8 mouse cellular contexts compared by ENCODE assay signal in genomic region chr8:53511551-53512127, GRCm38 (mm10). TPM values are rescaled to one million over a fixed set of nuclear protein-coding genes. Genes with fewer than 3 reads are reported as not detected.
A peak's percentile ranks its signal among the peaks of the same experiment; 100 is the strongest.
DNase-seq lines count a peak whose midpoint lies in the region; ATAC-seq and TF ChIP-seq lines count a peak whose summit lies in the region.

Gene Aga (plus strand): TSS chr8:53511727.

- H3K9me3 ChIP-seq in embryonic facial prominence, embryonic 13.5 days, result no peaks in the 10 kb centered on the region
- H3K9me3 ChIP-seq in limb, embryonic 12.5 days, result no peaks in the 10 kb centered on the region
- no peaks in the 10 kb centered on the region for H3K9me3 ChIP-seq in midbrain, embryonic 15.5 days

- peak; percentile 93 for ATAC-seq in embryonic facial prominence, embryonic 13.5 days (ENCODE audit: insufficient number of reproducible peaks, insufficient read depth, low FRiP score, low TSS enrichment, low read depth)
- peak; percentile 97 for ATAC-seq in limb, embryonic 12.5 days (ENCODE audit: insufficient number of reproducible peaks, insufficient read depth, low FRiP score, low TSS enrichment, low read depth)
- ATAC-seq in midbrain, embryonic 15.5 days (replicated peaks), result peak; percentile 97

- TF ChIP-seq POLR2A in kidney, adult 2 months (IDR thresholded peaks at IDR 0.05; ENCODE audit: low read depth, low read length), result peak; percentile 11
- TF ChIP-seq POLR2A in spleen, adult 2 months (IDR thresholded peaks at IDR 0.05; ENCODE audit: low read depth, low read length), result no peak; the same call in 1 of the 2 replicates

- H3K27ac ChIP-seq in embryonic facial prominence, embryonic 13.5 days, result peak within 1 kb of the TSS; percentile 72
- H3K27ac ChIP-seq in kidney, adult 2 months (ENCODE audit: insufficient read depth, low read depth, low read length), result peak within 1 kb of the TSS; percentile 81
- peak within 1 kb of the TSS; percentile 83 for H3K27ac ChIP-seq in limb, embryonic 12.5 days
- H3K27ac ChIP-seq in midbrain, embryonic 15.5 days, result peak within 1 kb of the TSS; percentile 72
- peak within 1 kb of the TSS; percentile 61 for H3K27ac ChIP-seq in spleen, adult 2 months (ENCODE audit: insufficient read depth, low read length)

- no peak for TF ChIP-seq CTCF in kidney, adult 2 months (conservative IDR thresholded peaks at IDR 0.05; ENCODE audit: insufficient read depth, insufficient read length, low read depth, low read length)
- no peak for TF ChIP-seq CTCF in spleen, adult 2 months (IDR thresholded peaks at IDR 0.05; ENCODE audit: extremely low read depth, insufficient read depth, insufficient read length, insufficient replicate concordance)

- H3K4me1 ChIP-seq in embryonic facial prominence, embryonic 13.5 days, result peaks cover 4% of the 10 kb centered on the region; the same call in 1 of the 2 replicates
- H3K4me1 ChIP-seq in kidney, adult 2 months (ENCODE audit: control insufficient read depth, insufficient read depth, low read length), result peaks cover 3% of the 10 kb centered on the region; the same call in 1 of the 2 replicates
- no peaks in the 10 kb centered on the region for H3K4me1 ChIP-seq in limb, embryonic 12.5 days (replicated peaks)
- peaks cover 14% of the 10 kb centered on the region for H3K4me1 ChIP-seq in midbrain, embryonic 15.5 days
- H3K4me1 ChIP-seq in spleen, adult 2 months (ENCODE audit: control insufficient read depth, insufficient read depth, insufficient read length), result peaks cover 5% of the 10 kb centered on the region; the same call in 1 of the 2 replicates

- H3K27me3 ChIP-seq in embryonic facial prominence, embryonic 13.5 days, result no peaks in the 10 kb centered on the region
- no peaks in the 10 kb centered on the region for H3K27me3 ChIP-seq in kidney, adult 2 months (replicated peaks; ENCODE audit: control insufficient read depth, insufficient read depth, low read length)
- H3K27me3 ChIP-seq in limb, embryonic 12.5 days, result no peaks in the 10 kb centered on the region
- H3K27me3 ChIP-seq in midbrain, embryonic 15.5 days (replicated peaks), result no peaks in the 10 kb centered on the region
- no peaks in the 10 kb centered on the region for H3K27me3 ChIP-seq in spleen, adult 2 months (ENCODE audit: control insufficient read depth, insufficient read depth, low read length)

- H3K4me2 ChIP-seq in embryonic facial prominence, embryonic 13.5 days, result peak within 1 kb of the TSS; percentile 71
- H3K4me2 ChIP-seq in limb, embryonic 12.5 days, result peak within 1 kb of the TSS; percentile 66
- peak within 1 kb of the TSS; percentile 78 for H3K4me2 ChIP-seq in midbrain, embryonic 15.5 days

- peak within 1 kb of the TSS; percentile 91 for H3K9ac ChIP-seq in embryonic facial prominence, embryonic 13.5 days
- H3K9ac ChIP-seq in limb, embryonic 12.5 days (replicated peaks), result peak within 1 kb of the TSS; percentile 75
- peak within 1 kb of the TSS; percentile 76 for H3K9ac ChIP-seq in midbrain, embryonic 15.5 days

- H3K4me3 ChIP-seq in embryonic facial prominence, embryonic 13.5 days, result peak within 1 kb of the TSS; percentile 61
- peak within 1 kb of the TSS; percentile 99 for H3K4me3 ChIP-seq in kidney, adult 2 months (ENCODE audit: insufficient read depth, low read depth, low read length)
- H3K4me3 ChIP-seq in limb, embryonic 12.5 days (replicated peaks), result peak within 1 kb of the TSS; percentile 53
- peak within 1 kb of the TSS; percentile 51 for H3K4me3 ChIP-seq in midbrain, embryonic 15.5 days
- H3K4me3 ChIP-seq in spleen, adult 2 months (ENCODE audit: extremely low read depth, insufficient read depth, insufficient read length), result peak within 1 kb of the TSS; percentile 75

- H3K36me3 ChIP-seq in embryonic facial prominence, embryonic 13.5 days, result peaks cover 14% of the 10 kb centered on the region
- peaks cover 4% of the 10 kb centered on the region; the same call in 1 of the 2 replicates for H3K36me3 ChIP-seq in kidney, adult 2 months (ENCODE audit: control insufficient read depth, insufficient read depth, low read length)
- H3K36me3 ChIP-seq in limb, embryonic 12.5 days, result peaks cover 15% of the 10 kb centered on the region; the same call in 1 of the 2 replicates
- no peaks in the 10 kb centered on the region for H3K36me3 ChIP-seq in midbrain, embryonic 15.5 days (replicated peaks)
- peaks cover 6% of the 10 kb centered on the region for H3K36me3 ChIP-seq in spleen, adult 2 months (ENCODE audit: control insufficient read depth, insufficient read depth, low read length)

- WGBS in embryonic facial prominence, embryonic 13.5 days, result 2% methylated on average over 24 of the region's 24 CpGs
- under 1% methylated on average over 24 of the region's 24 CpGs for WGBS in kidney, adult 2 months
- 1% methylated on average over 24 of the region's 24 CpGs for WGBS in limb, embryonic 12.5 days
- under 1% methylated on average over 24 of the region's 24 CpGs for WGBS in midbrain, embryonic 15.5 days
- under 1% methylated on average over 24 of the region's 24 CpGs for WGBS in spleen, adult 2 months

- peak; percentile 100 for DNase-seq in 3134 (ENCODE audit: extremely low read depth, insufficient read length, low spot score)
- peak; percentile 91 to 94 for DNase-seq in adrenal gland, postnatal 36 days
- peak; percentile 92 to 94 for DNase-seq in heart, adult 18-20 months
- peak; percentile 96 for DNase-seq in kidney, adult 2 months
- DNase-seq in spleen, adult 2 months (ENCODE audit: low read depth in 1 of 2, low spot score in 2 of 2), result peak; percentile 89 to 91

RNA-seq across cellular contexts. Expression of gene Aga, which starts in this region (rescaled TPM):
- 10 to 100 TPM; 31.1 to 34.0 TPM for total RNA-seq in adrenal gland, postnatal 36 days (2021)
- polyA plus RNA-seq in embryonic facial prominence, embryonic 13.5 days (2015; fragmentation: Nextera tagmentation; extraction: Ambion mirVana), result 28.8 and 29.4 TPM in 2 replicates
- total RNA-seq in heart, adult 18-20 months (2021), result 10 to 100 TPM; 19.8 to 23.5 TPM
- polyA plus RNA-seq in kidney, adult 2 months (2012; rRNA removed), result 8.9 and 16.0 TPM in 2 replicates
- 19.4 and 20.9 TPM in 2 replicates for polyA plus RNA-seq in limb, embryonic 12.5 days (2016; fragmentation: Nextera tagmentation; extraction: Ambion mirVana)
- 13.6 and 16.1 TPM in 2 replicates for polyA plus RNA-seq in midbrain, embryonic 15.5 days (2015; fragmentation: Nextera tagmentation; extraction: Ambion mirVana)
- polyA plus RNA-seq in spleen, adult 2 months (2012; rRNA removed), result 2.5 and 2.8 TPM in 2 replicates

Comparison
In these comparisons a context has a peak if more than half of its experiments do, and no peak if none do; other contexts are left out.
1. Peak in every context shown above with its lines: DNase-seq, ATAC-seq, H3K4me3 ChIP-seq and H3K27ac ChIP-seq.